Mouse (Mus musculus) adrenal gland, postnatal 4 days (tissue): ENCODE results near the gene Fam189a1. TPM values are rescaled to one million over a fixed set of nuclear protein-coding genes. Genes with fewer than 3 reads are reported as not detected.

ENCODE experiments used
- DNase-seq, 2 experiments: peaks; one replicate each; pipeline ENCODE4 v3.0.0; 2021 to 2022; ENCODE audit warnings: low spot score in 2 of 2, mixed read lengths in 2 of 2
- total RNA-seq, 2 experiments: library from RNA; stranded (reverse); gene quantifications; 2 replicates each; pipeline ENCODE4 v1.2.3; 2021

Gene Fam189a1
- total RNA-seq, 2 experiments from 2014 or later = 0.84 to 1.2 TPM

- DNase-seq = no peak
Measured at GRCm38 (mm10) chr7:64952181-64952580, 204.2 kb downstream of the Fam189a1 start.

GRCm38 (mm10) chr7:64950771-64951099, 205.6 kb downstream of the Fam189a1 start:
- DNase-seq = no peak

- DNase-seq = peak in 1 of 2 experiments; percentile 7
Measured at GRCm38 (mm10) chr7:64949910-64950770, 206.2 kb downstream of the Fam189a1 start.

- no peak for DNase-seq
Measured at GRCm38 (mm10) chr7:64949465-64949864, 206.9 kb downstream of the Fam189a1 start.

- DNase-seq = no peak
Measured at GRCm38 (mm10) chr7:64944686-64945085, 211.7 kb downstream of the Fam189a1 start.

- DNase-seq = no peak
Measured at GRCm38 (mm10) chr7:64944175-64944574, 212.2 kb downstream of the Fam189a1 start.

- no peak for DNase-seq
Measured at GRCm38 (mm10) chr7:64936927-64937326, 219.4 kb downstream of the Fam189a1 start.

GRCm38 (mm10) chr7:64934115-64934514, 222.3 kb downstream of the Fam189a1 start:
- DNase-seq = no peak

- DNase-seq = no peak
Measured at GRCm38 (mm10) chr7:64930980-64931379, 225.4 kb downstream of the Fam189a1 start.

GRCm38 (mm10) chr7:64923918-64924317, 232.5 kb downstream of the Fam189a1 start:
- DNase-seq = no peak

GRCm38 (mm10) chr7:64921189-64921588, 235.2 kb downstream of the Fam189a1 start:
- no peak for DNase-seq

- no peak for DNase-seq
Measured at GRCm38 (mm10) chr7:64920735-64921134, 235.6 kb downstream of the Fam189a1 start.

GRCm38 (mm10) chr7:64916654-64917053, 239.7 kb downstream of the Fam189a1 start:
- no peak for DNase-seq

- no peak for DNase-seq
Measured at GRCm38 (mm10) chr7:64915121-64915520, 241.2 kb downstream of the Fam189a1 start.

- no peak for DNase-seq
Measured at GRCm38 (mm10) chr7:64911945-64912344, 244.4 kb downstream of the Fam189a1 start.

- no peak for DNase-seq
Measured at GRCm38 (mm10) chr7:64910208-64910607, 246.2 kb downstream of the Fam189a1 start.

- no peak for DNase-seq
Measured at GRCm38 (mm10) chr7:64906955-64907354, 249.4 kb downstream of the Fam189a1 start.

- no peak for DNase-seq
Measured at GRCm38 (mm10) chr7:64905506-64905905, 250.9 kb downstream of the Fam189a1 start.

GRCm38 (mm10) chr7:64900249-64900648, 256.1 kb downstream of the Fam189a1 start:
- DNase-seq = no peak

- DNase-seq = no peak
Measured at GRCm38 (mm10) chr7:64896587-64896986, 259.8 kb downstream of the Fam189a1 start.

GRCm38 (mm10) chr7:64895685-64896101, 260.7 kb downstream of the Fam189a1 start:
- no peak for DNase-seq

GRCm38 (mm10) chr7:64891139-64891538, 265.2 kb downstream of the Fam189a1 start:
- peak in 1 of 2 experiments; percentile 18 for DNase-seq

- no peak for DNase-seq
Measured at GRCm38 (mm10) chr7:64889919-64890318, 266.5 kb downstream of the Fam189a1 start.
